Mouse (Mus musculus) stomach, embryonic 14.5 days (tissue): ENCODE data around the gene Actc1. TPM values are rescaled to one million over a fixed set of nuclear protein-coding genes. Genes with fewer than 3 reads are reported as not detected.

Experiments used
- ATAC-seq: fragments of 200-750 bp; cut with Nextera tagmentation; 2 replicates; pipeline ENCODE4 v1.8.0; 2017; ENCODE audit warnings: low read depth, moderate TSS enrichment; ENCODE audit not compliant: insufficient number of reproducible peaks, insufficient read depth, low FRiP score
- H3K27ac ChIP-seq: fragments of 300-500 bp; sonication (generic); 2 replicates; pipeline ENCODE4 v1.5.1; 2014; ENCODE audit warnings: mild to moderate bottlenecking, low read length, moderate library complexity, mixed read lengths
- H3K27me3 ChIP-seq: fragments of 300-500 bp; sonication (generic); 2 replicates; pipeline ENCODE4 v1.6.1; 2014; ENCODE audit warnings: low read length, control low read depth, mixed read lengths; ENCODE audit not compliant: control insufficient read depth, insufficient read depth
- H3K36me3 ChIP-seq: fragments of 300-500 bp; sonication (generic); 2 replicates; pipeline ENCODE4 v1.6.1; 2014; ENCODE audit warnings: mild to moderate bottlenecking, control low read depth, low read length, moderate library complexity, mixed read lengths; ENCODE audit not compliant: control insufficient read depth, insufficient read depth
- H3K4me1 ChIP-seq: fragments of 300-500 bp; sonication (generic); 2 replicates; pipeline ENCODE4 v1.6.1; 2014; ENCODE audit warnings: low read length, control low read depth, mixed read lengths; ENCODE audit not compliant: control insufficient read depth, insufficient read depth
- H3K4me2 ChIP-seq: fragments of 300-500 bp; sonication (generic); replicated peaks from 2 replicates; pipeline ENCODE4 v1.6.1; 2014; ENCODE audit warnings: low read depth, low read length, control low read depth
- H3K4me3 ChIP-seq: fragments of 300-500 bp; sonication (generic); 2 replicates; pipeline ENCODE4 v1.5.1; 2014; ENCODE audit warnings: low read depth, low read length, control low read depth
- H3K9ac ChIP-seq: fragments of 300-500 bp; sonication (generic); replicated peaks from 2 replicates; pipeline ENCODE4 v1.6.1; 2014; ENCODE audit warnings: low read depth, mild to moderate bottlenecking, control low read depth, low read length, moderate library complexity, mixed read lengths
- H3K9me3 ChIP-seq: fragments of 300-500 bp; sonication (generic); 2 replicates; pipeline ENCODE4 v1.6.1; 2016; ENCODE audit warnings: low read depth, low read length, control low read depth; ENCODE audit not compliant: control insufficient read depth
- WGBS: fragments of 180-500 bp; shearing (Covaris S2); extraction: QIAGEN DNeasy Blood & Tissue Kit; methylation state at CpG from one replicate; pipeline ENCODE4 v1.1.7; 2014; 5-methylcytosine and 5-hydroxymethylcytosine counted together
- polyA plus RNA-seq: library from polyadenylated mRNA; unstranded; fragments of >200 nt; fragmentation: Nextera tagmentation; extraction: Ambion mirVana; gene quantifications from 2 replicates; pipeline ENCODE4 v1.2.1, GENCODE M21; 2014

Gene Actc1
- 43.6 and 50.3 TPM in 2 replicates for polyA plus RNA-seq

DNA sequence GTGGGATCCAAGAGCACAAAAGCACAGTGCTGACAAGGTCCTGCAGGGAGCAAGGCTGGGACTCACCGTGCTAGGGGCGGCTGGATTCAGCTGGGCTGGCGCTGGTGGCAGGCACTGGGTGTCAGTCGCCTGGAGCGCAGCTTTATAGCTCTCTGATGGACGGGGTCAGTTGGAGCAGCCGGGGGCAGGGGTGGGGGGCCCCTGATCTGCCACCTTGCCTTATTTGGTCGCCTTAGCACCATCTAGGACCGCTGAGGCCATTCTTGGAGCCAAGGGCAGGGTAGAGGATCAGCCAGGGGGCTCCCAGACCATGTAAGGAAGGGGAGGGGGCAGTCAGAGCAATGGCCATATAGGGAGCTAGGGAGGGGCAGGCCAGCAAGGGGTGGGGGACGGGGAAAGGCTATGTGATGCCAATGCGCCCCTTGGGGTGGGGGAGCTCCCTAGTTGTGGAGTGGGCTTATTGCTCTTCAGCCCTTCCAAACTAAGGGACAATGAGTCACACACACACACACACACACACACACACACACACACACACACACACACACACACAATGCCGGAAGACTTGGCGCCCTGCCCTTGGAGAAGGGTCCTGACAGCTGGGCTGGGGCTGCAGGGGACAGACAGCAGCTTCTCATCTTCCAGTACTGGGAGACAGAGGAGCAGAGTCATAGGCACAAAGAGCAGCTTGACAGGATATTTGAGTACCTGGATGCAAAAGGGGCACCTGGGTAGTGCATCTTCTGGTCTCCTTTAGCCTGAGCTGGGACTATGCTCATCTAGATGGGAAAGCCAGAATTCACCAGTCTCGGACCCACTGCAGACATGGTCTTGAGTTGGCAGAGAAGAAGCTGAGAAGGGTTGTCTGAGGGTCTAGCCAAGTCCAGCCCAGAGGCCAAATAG lies at the start of gene Actc1:
Gene Actc1 (minus strand): TSS at position 853 of the 903 bp plus-strand sequence.
- WGBS: 30% methylated on average over 14 of the region's 14 CpGs
- H3K4me1 ChIP-seq: peaks cover 4% of the 10 kb centered on the region; the same call in 1 of the 2 replicates
- H3K9ac ChIP-seq: no peak within 1 kb of the TSS
- no peak within 1 kb of the TSS for H3K27ac ChIP-seq
- no peak within 1 kb of the TSS for H3K4me3 ChIP-seq
- peak; percentile 38; the same call in 1 of the 2 replicates for ATAC-seq
- no peaks in the 10 kb centered on the region for H3K36me3 ChIP-seq
- H3K27me3 ChIP-seq: no peaks in the 10 kb centered on the region
- no peaks in the 10 kb centered on the region for H3K9me3 ChIP-seq
- peak within 1 kb of the TSS; percentile 26; the same call in 1 of the 2 replicates for H3K4me2 ChIP-seq

DNA sequence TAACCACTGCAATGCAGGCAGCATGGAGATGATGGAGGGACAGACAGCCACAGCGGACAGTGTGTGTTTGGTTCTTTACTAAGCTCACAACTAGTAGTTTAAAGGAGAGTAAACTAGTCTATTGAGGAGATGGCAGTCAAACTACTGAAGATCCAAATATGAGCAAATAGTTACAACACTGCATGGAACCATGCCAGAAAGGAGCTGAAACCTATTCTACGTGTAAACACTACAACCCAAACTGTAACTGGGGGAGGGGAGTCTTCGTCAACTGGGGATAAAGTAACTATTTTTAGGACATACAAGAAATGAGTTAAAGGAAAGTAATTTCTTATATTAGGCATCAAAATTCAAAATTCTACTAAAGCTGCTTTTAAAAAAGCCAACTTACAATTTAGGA lies 49.1 kb upstream of the Actc1 start:
- no peak overlapping the region for H3K4me2 ChIP-seq
- H3K27me3 ChIP-seq: no peaks in the 10 kb centered on the region
- WGBS: 70% methylated on average over 3 of the region's 3 CpGs
- no peaks in the 10 kb centered on the region for H3K9me3 ChIP-seq
- no peak for ATAC-seq
- H3K9ac ChIP-seq: no peak overlapping the region
- H3K4me1 ChIP-seq: no peaks in the 10 kb centered on the region
- peaks cover 53% of the 10 kb centered on the region for H3K36me3 ChIP-seq
- no peak overlapping the region for H3K27ac ChIP-seq
- H3K4me3 ChIP-seq: no peak overlapping the region

DNA sequence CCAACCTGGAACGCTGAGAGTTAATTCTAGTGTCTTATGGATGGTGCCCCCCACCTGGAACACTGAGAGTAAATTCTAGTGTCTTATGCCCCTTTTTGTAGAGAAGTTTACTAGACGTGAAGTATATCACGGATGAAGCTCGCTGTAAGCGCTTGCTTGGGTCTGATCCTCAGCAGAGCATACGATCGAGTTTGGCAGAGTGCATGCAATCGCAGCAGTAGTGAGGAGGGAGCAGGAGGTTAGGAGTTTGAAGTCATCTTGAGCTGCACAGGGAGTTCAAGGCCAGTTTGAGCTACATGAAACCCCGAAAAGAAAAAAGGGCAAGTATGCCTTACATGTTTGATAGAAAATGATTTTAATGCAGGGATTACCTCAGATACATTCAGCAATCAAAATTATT lies 47.5 kb upstream of the Actc1 start:
- Histone ChIP-seq H3K36me3 (peaks cover 47% of the 10 kb centered on the region), H3K4me3 (no peak overlapping the region), H3K27me3 (no peaks in the 10 kb centered on the region), H3K4me2 (no peak overlapping the region), H3K9me3 (no peaks in the 10 kb centered on the region), H3K9ac (no peak overlapping the region), H3K27ac (no peak overlapping the region), H3K4me1 (no peaks in the 10 kb centered on the region)
- WGBS: 93% methylated on average over 9 of the region's 9 CpGs
- ATAC-seq: no peak

DNA sequence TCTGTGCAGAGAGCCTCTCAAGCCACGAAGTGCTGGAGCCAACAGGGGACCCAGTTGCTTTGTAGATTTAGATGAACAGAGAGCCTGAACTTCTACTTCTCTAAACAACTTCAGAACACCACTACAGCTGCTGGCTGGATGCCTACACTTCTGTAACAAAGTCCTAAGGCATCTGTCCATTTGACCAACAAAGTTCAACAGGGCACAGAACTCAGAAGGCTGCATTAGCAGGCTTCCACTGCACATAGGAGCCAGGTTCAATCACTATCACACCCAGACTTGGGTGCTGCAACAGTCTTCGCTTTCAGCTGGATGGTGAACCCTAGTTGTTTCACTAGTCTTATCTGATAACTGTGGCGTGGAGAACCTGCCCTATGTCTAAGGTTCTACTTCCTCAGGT lies 46.5 kb upstream of the Actc1 start:
- H3K9me3 ChIP-seq: no peaks in the 10 kb centered on the region
- H3K9ac ChIP-seq: no peak overlapping the region
- no peak overlapping the region for H3K27ac ChIP-seq
- no peaks in the 10 kb centered on the region for H3K4me1 ChIP-seq
- H3K4me2 ChIP-seq: no peak overlapping the region
- peaks cover 38% of the 10 kb centered on the region for H3K36me3 ChIP-seq
- 86% methylated on average over 3 of the region's 3 CpGs for WGBS
- no peak overlapping the region for H3K4me3 ChIP-seq
- H3K27me3 ChIP-seq: no peaks in the 10 kb centered on the region
- ATAC-seq: no peak

DNA sequence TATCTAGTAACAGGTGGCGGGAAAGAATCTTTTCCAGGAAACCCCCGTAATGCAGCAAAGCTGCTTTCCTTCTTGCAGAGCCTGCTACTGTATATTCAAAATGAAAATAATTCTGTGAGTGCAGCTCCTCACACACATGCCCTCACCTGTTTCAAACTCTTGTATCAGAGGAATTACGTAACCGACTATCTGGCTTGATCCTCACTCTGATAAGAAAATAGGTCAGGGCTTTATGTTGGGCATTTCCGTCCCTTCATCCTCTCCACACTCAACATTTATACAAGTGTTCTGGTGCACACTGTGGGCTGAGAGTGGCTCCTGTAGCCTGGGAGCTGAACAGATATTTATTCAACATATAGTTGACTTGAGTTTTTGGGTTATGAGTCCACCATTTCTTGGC lies 45.8 kb upstream of the Actc1 start:
- Histone ChIP-seq H3K27me3 (no peaks in the 10 kb centered on the region), H3K4me2 (no peak overlapping the region), H3K9me3 (no peaks in the 10 kb centered on the region), H3K9ac (no peak overlapping the region), H3K4me1 (no peaks in the 10 kb centered on the region), H3K27ac (no peak overlapping the region), H3K36me3 (peaks cover 32% of the 10 kb centered on the region), H3K4me3 (no peak overlapping the region)
- no peak for ATAC-seq
- 92% methylated on average over 5 of the region's 5 CpGs for WGBS

DNA sequence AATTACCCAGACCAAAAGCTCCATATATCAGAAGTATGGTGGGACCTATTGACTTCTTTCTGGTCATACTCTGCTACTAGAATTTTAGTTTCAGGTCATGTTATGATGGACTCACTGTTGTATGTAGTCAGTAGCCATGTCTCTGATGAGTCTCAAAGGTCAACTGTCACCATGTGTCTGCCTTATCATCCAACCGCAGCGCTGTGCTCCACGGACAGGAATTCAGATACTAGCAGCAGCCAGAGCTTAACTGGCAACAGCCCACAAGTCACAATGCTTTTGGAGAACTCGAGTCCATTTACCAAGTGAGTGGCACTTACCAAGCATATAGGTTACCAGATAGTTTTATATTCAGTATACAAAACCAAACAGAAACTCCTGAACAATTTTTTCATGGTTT lies 44.3 kb upstream of the Actc1 start:
- ATAC-seq: no peak
- no peaks in the 10 kb centered on the region for H3K9me3 ChIP-seq
- WGBS: 95% methylated on average over 4 of the region's 4 CpGs

DNA sequence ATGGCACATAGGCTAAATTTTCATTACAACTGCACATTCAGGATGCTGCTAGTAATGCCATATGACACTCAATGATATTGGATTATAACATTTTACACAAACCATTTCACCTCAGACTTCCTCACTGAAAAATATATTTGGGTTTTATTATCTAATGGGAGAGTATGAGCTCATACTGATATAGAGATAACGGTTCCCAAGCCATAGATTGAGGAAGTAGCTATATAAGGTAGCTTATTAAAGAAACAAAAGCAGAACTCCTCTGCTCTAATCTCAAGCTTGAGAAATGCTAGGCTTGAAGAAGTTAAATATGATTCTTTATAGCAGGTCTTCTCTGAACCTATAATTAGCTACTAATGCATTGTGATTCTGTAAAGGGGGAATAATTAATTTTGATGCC lies 43.2 kb upstream of the Actc1 start:
- Histone ChIP-seq H3K9me3 (no peaks in the 10 kb centered on the region), H3K27me3 (no peaks in the 10 kb centered on the region), H3K4me1 (peaks cover 4% of the 10 kb centered on the region; the same call in 1 of the 2 replicates), H3K27ac (no peak overlapping the region), H3K9ac (no peak overlapping the region), H3K4me3 (no peak overlapping the region), H3K36me3 (peaks cover 15% of the 10 kb centered on the region), H3K4me2 (no peak overlapping the region)
- 92% methylated on average over 1 of the region's 1 CpGs for WGBS
- no peak for ATAC-seq

More for the DNA sequence above, 44.3 kb upstream of the Actc1 start:
- Histone ChIP-seq H3K4me1 (peaks cover 4% of the 10 kb centered on the region; the same call in 1 of the 2 replicates), H3K36me3 (peaks cover 24% of the 10 kb centered on the region), H3K4me2 (no peak overlapping the region), H3K4me3 (no peak overlapping the region), H3K9ac (no peak overlapping the region), H3K27ac (no peak overlapping the region), H3K27me3 (no peaks in the 10 kb centered on the region)

DNA sequence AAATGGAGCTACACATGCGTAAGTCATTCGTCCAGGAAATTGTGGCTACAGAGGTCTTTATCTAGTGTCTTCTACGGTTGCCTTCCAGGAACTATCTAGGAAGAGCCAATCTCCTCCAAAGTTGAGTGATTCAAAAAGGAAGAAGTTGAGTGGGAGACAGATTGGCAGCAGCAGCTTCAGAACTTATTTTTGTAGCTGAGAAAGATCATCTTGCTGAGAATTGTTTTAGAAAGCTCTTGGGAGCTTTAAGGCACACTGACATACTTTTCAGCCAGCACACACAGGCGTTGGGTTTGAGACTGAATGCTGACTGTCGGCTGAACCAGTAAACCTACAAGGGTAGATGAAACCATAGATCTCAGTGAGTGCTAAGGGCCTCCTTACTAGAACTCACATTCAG lies 42.0 kb upstream of the Actc1 start:
- H3K9ac ChIP-seq: no peak overlapping the region
- ATAC-seq: no peak
- peaks cover 4% of the 10 kb centered on the region; the same call in 1 of the 2 replicates for H3K4me1 ChIP-seq
- peaks cover 5% of the 10 kb centered on the region; the same call in 1 of the 2 replicates for H3K36me3 ChIP-seq
- 83% methylated on average over 5 of the region's 5 CpGs for WGBS
- no peak overlapping the region for H3K4me2 ChIP-seq
- no peaks in the 10 kb centered on the region for H3K9me3 ChIP-seq
- no peak overlapping the region for H3K4me3 ChIP-seq
- no peaks in the 10 kb centered on the region for H3K27me3 ChIP-seq
- no peak overlapping the region for H3K27ac ChIP-seq
